Mouse (Mus musculus): Measurements from ENCODE around the gene Arhgap27.
A peak's percentile ranks its signal among the peaks of the same experiment; 100 is the strongest.
"Not testable (repeated sequence)": the region's sequence is repeated elsewhere in the genome, so short reads cannot be mapped to it uniquely, and the experiment has no call there.

The Arhgap27 gene

DNA sequence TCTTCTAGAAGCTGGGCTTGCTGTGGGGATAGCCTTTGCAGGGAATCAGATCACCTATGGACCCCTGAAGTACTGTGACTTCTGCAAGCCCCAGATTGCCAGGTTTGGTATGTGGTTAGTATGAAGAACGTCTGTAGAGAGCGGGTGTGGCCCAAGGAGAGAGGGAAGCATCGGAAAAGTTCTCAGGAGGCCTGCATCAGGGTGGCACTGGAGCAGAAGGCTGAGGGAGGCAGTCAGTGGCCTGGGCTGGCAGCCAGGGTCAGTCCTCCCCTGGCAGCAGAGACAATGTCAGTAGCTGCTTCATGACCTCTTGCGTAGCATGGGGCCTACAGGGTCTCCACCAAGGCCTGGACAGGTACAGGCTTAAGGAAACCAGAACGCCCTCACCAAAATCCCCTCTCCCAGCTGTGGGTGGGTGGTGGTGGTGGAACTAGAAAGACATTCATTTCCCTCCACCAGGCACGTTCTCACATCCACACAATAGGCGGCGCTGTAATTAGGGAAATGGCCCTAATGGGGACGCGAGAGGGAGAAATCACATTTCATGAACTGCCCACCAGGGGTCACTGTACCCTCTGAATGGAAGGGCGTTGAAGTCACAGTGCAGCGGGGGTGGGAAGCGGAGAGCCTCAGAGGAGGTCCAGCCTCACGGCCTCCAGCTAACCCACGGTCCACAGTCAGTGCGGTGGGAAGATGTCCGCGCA lies 31.2 kb downstream of the Arhgap27 start:
- DNase-seq = peak; percentile 87 to 97

- DNase-seq = peak in 1 of 2 experiments; percentile 43
These were observed 31.8 kb downstream of the Arhgap27 start for GRCm38 (mm10) chr11:103331502-103332185.

DNA sequence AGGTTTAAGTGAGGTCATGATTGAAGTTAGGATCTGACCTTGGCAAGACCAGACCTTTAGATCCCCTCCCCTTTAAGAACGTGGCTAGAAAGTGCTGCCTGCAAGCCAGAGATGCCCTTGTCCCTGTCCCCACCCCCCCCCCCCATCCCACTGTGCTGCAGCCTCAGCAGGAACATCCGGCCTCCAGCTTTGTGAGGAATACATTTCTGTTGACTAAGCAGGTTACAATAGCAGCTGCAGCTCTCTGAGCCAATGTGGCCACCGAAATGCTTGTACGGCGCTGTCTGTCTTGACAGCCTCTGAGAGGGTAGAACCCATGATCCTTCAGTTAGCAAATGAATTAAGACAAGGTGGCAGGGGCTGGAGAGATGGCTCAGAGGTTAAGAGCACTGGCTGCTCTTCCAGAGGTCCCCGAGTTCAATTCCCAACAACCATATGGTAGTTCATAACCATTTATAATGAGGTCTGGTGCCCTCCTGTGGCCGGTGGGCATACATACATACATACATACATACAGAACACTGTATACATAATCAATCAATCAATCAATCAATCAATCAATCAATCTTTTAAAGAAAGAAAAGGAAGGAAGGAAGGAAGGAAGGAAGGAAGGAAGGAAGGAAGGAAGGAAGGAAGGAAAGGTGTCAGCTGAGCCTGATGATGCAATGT lies 32.7 kb downstream of the Arhgap27 start:
- DNase-seq = peak in 1 of 2 experiments; percentile 29

DNA sequence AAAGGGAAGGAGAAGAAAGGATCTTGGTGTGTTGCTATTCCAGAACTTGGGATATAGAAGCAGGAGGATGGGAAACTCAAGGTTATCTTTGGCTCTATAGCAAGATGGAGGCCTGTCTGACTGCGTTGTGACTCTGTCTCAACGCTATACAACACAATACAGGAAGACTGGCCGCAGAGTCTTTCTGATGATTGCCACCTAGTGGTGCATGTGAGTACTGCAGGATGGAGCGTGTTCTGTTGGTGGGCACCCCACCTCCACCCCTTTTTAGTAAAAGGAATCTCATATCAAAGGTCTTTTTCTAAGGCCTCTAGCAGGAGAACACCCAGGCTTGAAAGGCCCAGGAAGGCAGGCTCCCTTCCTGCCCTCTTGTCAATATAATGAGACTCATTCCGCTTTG lies 36.5 kb downstream of the Arhgap27 start:
- DNase-seq = peak; percentile 90 to 95

DNA sequence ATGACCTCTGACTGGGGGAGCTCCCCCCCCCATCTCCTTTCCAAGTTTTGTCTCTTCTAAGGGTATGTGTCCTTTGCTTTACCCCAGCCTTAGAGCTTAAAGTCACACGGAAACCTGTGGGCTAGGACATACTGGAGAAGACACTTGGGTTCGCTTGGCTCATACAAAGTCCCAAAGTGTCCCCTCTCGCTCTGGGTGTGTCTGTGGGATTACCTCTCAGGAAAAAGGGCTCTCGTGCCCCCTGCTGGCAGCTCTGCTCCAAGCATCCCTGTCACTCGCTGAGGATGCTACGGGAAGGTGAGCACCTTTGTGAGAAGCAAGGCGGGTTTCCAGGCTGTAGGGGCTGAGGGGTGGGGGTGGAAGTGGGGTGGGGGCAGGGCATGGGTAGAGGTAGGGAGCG lies 38.3 kb downstream of the Arhgap27 start:
- peak; percentile 83 to 91 for DNase-seq

DNA sequence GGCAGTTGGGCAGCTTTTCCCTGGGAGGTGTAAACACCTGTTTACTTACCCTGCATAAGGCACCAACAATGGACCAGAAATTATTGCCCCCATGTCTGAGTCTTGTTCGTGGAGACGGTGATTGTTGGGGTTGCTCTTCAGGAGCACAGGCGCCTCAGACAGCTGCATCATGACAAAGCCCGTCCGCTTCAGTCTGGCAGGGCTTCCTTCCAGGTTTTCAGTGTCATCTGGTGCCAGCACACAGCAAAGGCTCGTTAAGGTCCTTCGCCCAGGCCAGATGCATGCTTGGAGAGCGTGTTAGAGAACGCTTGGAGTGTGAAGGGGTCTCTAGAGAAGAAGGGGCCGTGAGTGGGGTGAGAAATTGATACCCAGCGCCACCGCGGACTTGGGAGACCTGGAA lies 38.8 kb downstream of the Arhgap27 start:
- peak; percentile 32 to 55 for DNase-seq

DNA sequence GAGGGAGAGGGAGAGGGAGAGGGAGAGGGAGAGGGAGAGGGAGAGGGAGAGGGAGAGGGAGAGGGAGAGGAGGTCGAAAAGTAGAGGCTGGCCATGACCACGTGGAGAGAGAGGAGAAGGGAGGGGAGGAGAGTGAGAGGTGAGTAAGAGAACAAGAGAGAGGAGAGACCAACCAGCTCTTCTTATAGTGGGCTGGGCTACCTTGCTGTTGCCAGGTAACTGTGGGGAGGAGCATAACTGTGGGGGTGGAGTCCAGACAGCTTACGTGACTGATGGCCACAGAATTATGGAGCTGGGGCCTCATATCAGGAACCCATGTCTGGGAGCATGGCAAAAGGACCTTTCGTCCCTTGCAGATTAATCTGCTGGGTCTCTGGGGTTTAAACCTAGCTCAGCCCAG lies 40.7 kb downstream of the Arhgap27 start:
- DNase-seq = not testable (repeated sequence)

DNA sequence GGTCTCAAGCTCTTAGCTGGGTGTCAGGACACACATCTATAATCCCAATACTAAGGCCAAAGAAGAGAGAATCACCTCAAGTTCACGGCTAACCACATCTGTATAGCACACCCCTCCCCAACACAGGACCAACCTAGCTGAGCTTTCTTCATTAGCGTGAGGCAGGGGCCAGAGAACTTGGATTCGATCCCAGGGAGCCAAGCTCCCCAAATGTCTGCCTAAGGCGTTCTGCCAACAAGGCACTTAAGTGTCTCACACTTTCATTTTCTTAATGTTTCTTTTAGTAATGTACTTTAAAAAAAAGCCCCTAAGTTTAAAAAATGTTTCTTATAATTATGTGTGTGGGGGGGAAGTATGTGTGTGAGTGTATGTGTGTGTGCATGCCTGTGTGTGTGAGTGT lies 42.8 kb downstream of the Arhgap27 start:
- DNase-seq = no peak

- DNase-seq = no peak
These were observed 43.3 kb downstream of the Arhgap27 start for GRCm38 (mm10) chr11:103320196-103320595.

DNA sequence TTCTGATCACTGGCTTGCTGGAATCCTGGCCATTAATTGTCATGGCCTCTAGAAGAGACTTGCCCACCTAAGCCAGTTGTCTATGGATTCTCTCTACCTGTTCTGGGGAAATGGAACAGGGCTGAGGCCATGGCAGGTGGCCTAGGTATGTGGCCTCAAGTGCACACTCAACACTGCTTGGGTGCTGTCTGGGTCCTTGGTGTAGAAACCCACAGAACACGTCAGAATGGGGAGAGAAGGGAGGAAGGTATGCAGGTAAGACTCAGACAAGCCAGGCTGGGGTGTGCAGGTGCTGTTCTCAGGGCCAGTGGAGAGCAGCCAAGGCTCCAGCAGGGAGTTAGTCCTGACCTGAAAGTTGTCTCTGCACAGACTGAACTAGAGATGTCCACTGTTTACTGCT lies 45.5 kb downstream of the Arhgap27 start:
- no peak for DNase-seq

DNA sequence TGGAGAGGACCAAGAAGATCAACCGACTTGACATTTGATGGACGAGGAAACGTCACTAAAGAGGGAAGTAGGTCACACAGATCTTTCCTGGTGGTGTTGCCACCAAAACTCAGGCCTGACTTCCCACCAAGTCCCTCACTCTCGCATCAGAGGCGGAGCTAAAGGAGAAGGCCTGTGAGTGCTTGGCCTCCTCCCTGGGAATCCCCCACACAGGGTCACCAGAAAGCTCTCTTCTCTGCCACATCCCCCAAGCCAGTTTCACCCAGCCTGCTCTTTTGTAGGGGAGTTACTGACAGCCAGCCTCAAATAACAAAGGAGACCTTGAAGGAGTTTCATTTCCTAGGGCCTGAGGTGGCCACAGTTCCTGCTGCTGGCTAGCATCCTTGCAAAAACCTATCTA lies 48.1 kb downstream of the Arhgap27 start:
- DNase-seq = peak in 1 of 2 experiments; percentile 1

DNA sequence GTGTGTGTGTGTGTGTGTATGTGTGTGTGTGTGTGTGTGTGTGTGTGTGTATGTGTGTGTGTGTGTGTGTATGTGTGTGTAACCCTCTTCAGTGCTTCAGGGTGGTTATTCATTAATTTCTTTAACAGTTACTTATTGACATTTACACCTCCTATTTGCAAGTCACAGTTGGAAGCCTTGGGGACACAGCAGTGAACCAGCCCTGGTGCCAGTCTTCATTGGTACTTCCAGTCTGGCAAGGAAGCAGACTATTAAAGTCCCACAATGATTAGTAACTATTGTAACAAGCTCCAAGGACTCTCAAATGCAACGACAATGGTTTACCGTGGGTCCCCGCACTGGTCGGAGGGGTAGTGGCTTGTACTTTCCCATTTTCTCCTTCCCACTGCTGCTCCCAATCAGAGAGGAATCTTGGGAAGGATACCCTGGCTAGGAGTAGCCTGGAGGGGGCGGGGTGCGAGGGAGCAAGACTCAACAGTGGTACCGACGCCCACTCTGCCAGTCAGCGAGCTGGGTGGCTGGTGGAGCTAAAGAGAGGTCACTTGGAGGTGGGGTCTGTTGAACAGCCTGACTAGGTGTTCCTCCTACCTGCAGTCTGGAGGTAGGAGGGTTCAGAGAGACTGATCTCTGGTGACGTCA lies 48.6 kb downstream of the Arhgap27 start:
- DNase-seq = no peak

DNA sequence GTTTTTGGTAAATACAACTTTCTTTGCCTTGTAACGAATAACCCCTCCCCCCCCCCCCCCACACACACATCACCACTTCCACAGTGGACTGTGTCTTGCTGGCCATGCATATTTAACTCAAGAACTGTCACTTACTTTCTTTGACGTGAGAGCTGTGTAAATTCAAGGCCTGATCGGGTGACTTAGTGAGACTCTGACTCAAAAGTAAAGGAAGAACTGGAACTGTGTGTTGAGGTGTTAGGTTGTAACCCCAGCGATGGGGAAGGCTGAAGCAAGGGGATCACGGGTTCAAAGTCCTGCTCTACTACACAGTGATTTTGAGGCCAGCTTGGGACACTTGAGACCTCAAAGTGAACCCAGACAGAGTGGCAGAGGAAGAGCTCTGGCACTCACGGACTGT lies 50.0 kb downstream of the Arhgap27 start:
- no peak for DNase-seq

- DNase-seq = no peak
These were observed 50.7 kb downstream of the Arhgap27 start for GRCm38 (mm10) chr11:103312655-103313255.

GRCm38 (mm10) chr11:103311960-103312611 lies 51.4 kb downstream of the Arhgap27 start:
- DNase-seq = peak in 1 of 2 experiments; percentile 35

GRCm38 (mm10) chr11:103309956-103310574 lies 53.4 kb downstream of the Arhgap27 start:
- no peak for DNase-seq

- DNase-seq = no peak
These were observed 55.6 kb downstream of the Arhgap27 start for GRCm38 (mm10) chr11:103307910-103308309.

DNA sequence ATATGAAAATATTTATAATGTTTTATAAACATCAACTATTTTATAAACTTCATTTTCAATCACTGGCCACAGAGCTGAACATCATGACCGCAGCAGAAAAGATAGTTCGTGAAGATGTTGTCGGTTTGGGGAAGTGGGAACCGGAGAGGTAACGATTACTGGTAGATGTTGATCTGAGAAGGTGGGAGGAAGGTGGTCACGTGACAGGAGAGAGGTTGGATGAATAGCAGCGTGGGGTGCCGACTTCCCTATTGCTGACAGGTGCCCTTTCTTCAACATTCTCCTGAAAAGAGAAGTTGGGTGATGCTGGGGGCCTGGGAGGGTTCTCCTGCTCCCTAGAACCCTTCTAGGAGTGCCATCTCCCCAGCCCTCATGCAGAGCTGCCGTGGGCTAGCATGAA lies 59.0 kb downstream of the Arhgap27 start:
- DNase-seq = no peak

- DNase-seq = no peak
These were observed 68.7 kb downstream of the Arhgap27 start for GRCm38 (mm10) chr11:103294772-103295171.

DNA sequence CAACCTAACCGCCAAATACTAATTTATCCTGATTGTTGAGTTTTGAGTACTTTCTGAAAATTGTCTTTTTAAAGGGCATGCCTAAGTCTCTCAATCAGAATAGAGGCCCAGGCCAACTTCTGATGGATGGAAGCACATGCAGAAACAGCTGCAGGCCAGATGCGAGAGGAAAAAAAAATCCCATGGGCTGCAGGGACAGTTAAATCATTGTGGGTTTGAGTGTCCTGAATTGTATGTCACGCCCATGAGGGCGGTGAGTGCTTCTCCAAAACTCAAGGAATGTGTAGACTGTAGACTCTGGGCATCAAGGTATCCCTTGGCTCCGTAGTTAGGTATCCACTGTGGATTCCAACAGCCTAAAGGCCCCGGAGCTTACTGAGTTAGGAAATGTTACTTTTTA lies 69.4 kb downstream of the Arhgap27 start:
- no peak for DNase-seq

DNA sequence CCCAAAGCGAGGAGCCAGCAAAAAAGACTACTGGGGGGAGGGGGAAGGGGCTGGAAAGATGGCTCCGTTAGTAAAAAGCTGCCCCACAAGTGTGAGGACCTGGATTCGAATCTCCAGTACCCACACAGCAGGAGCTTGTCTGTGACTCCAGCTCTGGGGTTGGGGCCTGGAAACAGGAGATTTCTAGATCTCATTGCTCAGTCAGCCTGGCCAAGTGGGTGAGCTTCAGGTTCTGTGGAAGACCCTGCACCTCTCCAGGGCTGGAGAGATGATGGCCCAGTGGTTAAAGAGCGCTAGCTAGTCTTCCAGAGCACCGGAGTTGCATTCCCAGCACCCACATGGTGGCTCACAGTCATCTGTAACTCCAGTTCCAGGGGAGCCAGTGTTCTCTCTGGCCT lies 70.6 kb downstream of the Arhgap27 start:
- DNase-seq = no peak
